Mouse (Mus musculus) brain, embryonic 14.5 days (tissue): ENCODE results near the gene Haus2.

Source experiments
- CTCF ChIP-seq: fragments of 200-500 bp; IDR thresholded peaks from 2 replicates; pipeline ENCODE4 v1.5.1; 2012; ENCODE audit warnings: inconsistent platforms, mild to moderate bottlenecking, moderate library complexity, borderline replicate concordance; ENCODE audit not compliant: insufficient read depth, insufficient read length; ENCODE audit errors: extremely low read depth
- POLR2A ChIP-seq: fragments of 200-500 bp; IDR thresholded peaks from 2 replicates; pipeline ENCODE4 v1.6.1; 2012; ENCODE audit warnings: mild to moderate bottlenecking, inconsistent platforms, borderline replicate concordance; ENCODE audit not compliant: poor library complexity, insufficient read depth, insufficient read length, severe bottlenecking; ENCODE audit errors: extremely low read depth

GRCm38 (mm10) chr2:120658486-120658885, 49.3 kb downstream of the Haus2 start:
- TF ChIP-seq CTCF, result no peak
- no peak for TF ChIP-seq POLR2A
